ENCODE assay signal across 12 mouse cellular contexts in the genomic region with DNA sequence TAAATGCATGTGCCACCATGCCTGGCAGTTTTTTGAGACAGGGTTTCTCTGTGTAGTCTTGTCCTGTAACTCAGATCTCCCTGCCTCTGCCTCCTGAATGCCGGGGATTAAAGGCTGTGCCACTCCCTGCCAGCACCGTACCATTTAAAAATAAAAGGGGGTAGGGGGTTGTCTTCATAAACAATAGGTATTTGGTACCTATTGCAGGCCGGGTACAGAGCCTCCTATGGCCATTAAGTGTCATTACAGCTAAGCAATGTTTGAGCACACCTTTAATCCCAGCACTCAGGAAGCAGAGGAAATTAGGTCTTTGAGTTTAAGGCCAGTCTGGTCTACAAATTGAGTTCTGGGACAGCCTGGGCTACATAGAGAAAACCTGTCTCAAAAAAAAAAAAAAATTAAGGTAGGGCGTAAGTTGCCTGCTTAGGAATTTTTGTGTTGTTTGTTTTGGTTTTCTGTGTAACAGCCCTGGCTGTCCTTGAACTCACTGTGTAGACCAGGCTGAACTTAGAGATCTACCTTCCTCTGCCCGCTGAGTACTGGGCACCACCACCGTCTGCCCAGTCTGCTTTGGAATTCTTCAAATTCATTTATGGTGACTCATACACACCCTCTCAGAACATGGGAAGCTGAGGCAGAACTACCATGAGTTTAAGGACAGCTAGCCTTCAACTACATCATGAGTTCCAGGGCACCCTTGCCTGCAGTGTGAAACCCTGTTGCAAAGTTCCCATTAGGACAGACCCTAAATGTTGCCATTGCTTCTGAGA. TPM values are rescaled to one million over a fixed set of nuclear protein-coding genes. Genes with fewer than 3 reads are reported as not detected.
DNase-seq lines count a peak whose midpoint lies in the region; ATAC-seq and TF ChIP-seq lines count a peak whose summit lies in the region.
"Had no signal": no experiment of that assay in that cellular context is flagged by ENCODE, and none has a peak within 500 bp of the region (broad histone marks: within the 10 kb centered on the region; RNA-seq: fewer than 3 reads in every experiment).

No protein-coding gene starts in this region.

- in situ Hi-C loops in Patski (cut with MboI; ENCODE audit: low pct_unique_long_range_greater_than_20kb) = no loop called here

- WGBS in liver, postnatal 0 days (ENCODE audit: insufficient replicate concordance) = 40% methylated on average over 6 of the region's 6 CpGs
- WGBS in liver, embryonic 12.5 days (ENCODE audit: insufficient replicate concordance) = 35% methylated on average over 6 of the region's 6 CpGs

- H3K36me3 ChIP-seq in liver, postnatal 0 days (replicated peaks; ENCODE audit: insufficient read depth, low read length) = no peaks in the 10 kb centered on the region
- no peaks in the 10 kb centered on the region for H3K36me3 ChIP-seq in liver, embryonic 12.5 days
- H3K36me3 ChIP-seq: embryonic facial prominence, embryonic 15.5 days; limb, embryonic 12.5 days had no signal

- TF ChIP-seq CTCF in liver, postnatal 0 days (IDR thresholded peaks at IDR 0.05; ENCODE audit: low read depth) = peak; percentile 67
- peak; percentile 51 for TF ChIP-seq CTCF in Patski (IDR thresholded peaks at IDR 0.05)

- no peak for TF ChIP-seq EP300 in liver, postnatal 0 days (IDR thresholded peaks at IDR 0.05; ENCODE audit: low read depth)

- no peak overlapping the region for H3K9ac ChIP-seq in liver, postnatal 0 days (replicated peaks)
- no peak overlapping the region for H3K9ac ChIP-seq in liver, embryonic 12.5 days
- H3K9ac ChIP-seq: embryonic facial prominence, embryonic 15.5 days; limb, embryonic 12.5 days had no signal

- POLR2A ChIA-PET in Patski (lab: Charles Lee) = interaction anchor here (0.6 kb wide), 1 partner anchor 13 kb away, joined by 5 read pairs; no protein-coding TSS in a partner anchor

- H3K27me3 ChIP-seq in liver, postnatal 0 days (ENCODE audit: insufficient read depth, low read length) = no peaks in the 10 kb centered on the region; the same call in 1 of the 2 replicates
- H3K27me3 ChIP-seq in liver, embryonic 12.5 days (replicated peaks) = no peaks in the 10 kb centered on the region
- no peaks in the 10 kb centered on the region for H3K27me3 ChIP-seq in Patski
- H3K27me3 ChIP-seq: limb, embryonic 12.5 days had no signal

- no peak overlapping the region for H3K4me3 ChIP-seq in liver, postnatal 0 days (ENCODE audit: low read depth, low read length)
- no peak overlapping the region for H3K4me3 ChIP-seq in liver, embryonic 12.5 days
- H3K4me3 ChIP-seq: embryonic facial prominence, embryonic 15.5 days; limb, embryonic 12.5 days had no signal

- CTCF ChIA-PET in Patski (lab: Charles Lee) = no interaction called here

- no peaks in the 10 kb centered on the region for H3K9me3 ChIP-seq in liver, postnatal 0 days (ENCODE audit: low read length)
- H3K9me3 ChIP-seq in liver, embryonic 12.5 days (replicated peaks) = no peaks in the 10 kb centered on the region
- H3K9me3 ChIP-seq: embryonic facial prominence, embryonic 15.5 days; limb, embryonic 12.5 days had no signal

- peaks cover 9% of the 10 kb centered on the region for H3K4me1 ChIP-seq in liver, postnatal 0 days (ENCODE audit: insufficient read depth)
- peaks cover 32% of the 10 kb centered on the region for H3K4me1 ChIP-seq in liver, embryonic 12.5 days

- no peak overlapping the region for H3K4me2 ChIP-seq in liver, postnatal 0 days (ENCODE audit: low read depth, low read length)
- no peak overlapping the region for H3K4me2 ChIP-seq in liver, embryonic 12.5 days
- H3K4me2 ChIP-seq: embryonic facial prominence, embryonic 15.5 days; limb, embryonic 12.5 days had no signal

- intact Hi-C loops in gastrocnemius, postnatal 36 days (cut with DNase I) = no loop called here

- DNase-seq in liver, postnatal 0 days = no peak
- no peak for DNase-seq in Patski (ENCODE audit: low read depth, low spot score)
- DNase-seq in retina, embryonic 14.5 days (ENCODE audit: low spot score) = peak; percentile 45
- DNase-seq in kidney, adult 11 months = no peak
- no peak for DNase-seq in gastrocnemius, postnatal 36 days
- DNase-seq: cerebellum, postnatal 14 days; lung, postnatal 4 days; right cerebral cortex, adult 18-20 months had no signal

- no peak overlapping the region for H3K27ac ChIP-seq in liver, postnatal 0 days (ENCODE audit: low read depth)
- no peak overlapping the region for H3K27ac ChIP-seq in liver, embryonic 12.5 days
- H3K27ac ChIP-seq: embryonic facial prominence, embryonic 15.5 days; limb, embryonic 12.5 days had no signal

- ATAC-seq in liver, postnatal 0 days = no peak
- no peak for ATAC-seq in liver, embryonic 12.5 days
- peak; percentile 53 for ATAC-seq in CD4-positive, CD25-positive, alpha-beta regulatory T cell, adult 4 months
- ATAC-seq in Patski = no peak

RNA-seq across cellular contexts. Expression of a gene that starts 3.5 kb away (rescaled TPM):
- 5.8 and 6.6 TPM in 2 replicates for polyA plus RNA-seq in liver, postnatal 0 days (2015; fragmentation: Nextera tagmentation; extraction: Ambion mirVana)
- polyA plus RNA-seq in liver, embryonic 12.5 days (2016; fragmentation: Nextera tagmentation; extraction: Ambion mirVana) = 13.2 and 15.4 TPM in 2 replicates
- 1 to 10 TPM; 1.5 to 2.0 TPM for polyA plus RNA-seq in CD4-positive, CD25-positive, alpha-beta regulatory T cell, adult 4 months (2017; shearing (Covaris generic))
- 63.5 TPM for polyA plus RNA-seq in Patski (2021)
- total RNA-seq in gastrocnemius, postnatal 36 days (2021) = 1 to 10 TPM; 3.9 to 4.1 TPM

RNA-seq across cellular contexts. Expression of a gene that starts 5.0 kb away (rescaled TPM):
- 115 and 116 TPM in 2 replicates for polyA plus RNA-seq in liver, postnatal 0 days (2015; fragmentation: Nextera tagmentation; extraction: Ambion mirVana)
- polyA plus RNA-seq in liver, embryonic 12.5 days (2016; fragmentation: Nextera tagmentation; extraction: Ambion mirVana) = 409 and 423 TPM in 2 replicates
- polyA plus RNA-seq in CD4-positive, CD25-positive, alpha-beta regulatory T cell, adult 4 months (2017; shearing (Covaris generic)) = 100 to 1,000 TPM; 362 to 387 TPM
- 288 TPM for polyA plus RNA-seq in Patski (2021)
- 10 to 100 TPM; 81.3 to 93.3 TPM for total RNA-seq in gastrocnemius, postnatal 36 days (2021)

RNA-seq across cellular contexts. Expression of a gene that starts 25.3 kb away (rescaled TPM):
- 0.75 and 1.0 TPM in 2 replicates for polyA plus RNA-seq in liver, postnatal 0 days (2015; fragmentation: Nextera tagmentation; extraction: Ambion mirVana)
- 4.6 and 5.1 TPM in 2 replicates for polyA plus RNA-seq in liver, embryonic 12.5 days (2016; fragmentation: Nextera tagmentation; extraction: Ambion mirVana)
- polyA plus RNA-seq in CD4-positive, CD25-positive, alpha-beta regulatory T cell, adult 4 months (2017; shearing (Covaris generic)) = under 1 TPM; 0.16 to 0.48 TPM
- polyA plus RNA-seq in Patski (2021) = 8.2 TPM
- 1 to 10 TPM; 2.8 to 5.1 TPM for total RNA-seq in gastrocnemius, postnatal 36 days (2021)

RNA-seq across cellular contexts. Expression of a gene that starts 41.3 kb away (rescaled TPM):
- 25.1 and 27.0 TPM in 2 replicates for polyA plus RNA-seq in liver, postnatal 0 days (2015; fragmentation: Nextera tagmentation; extraction: Ambion mirVana)
- polyA plus RNA-seq in liver, embryonic 12.5 days (2016; fragmentation: Nextera tagmentation; extraction: Ambion mirVana) = 29.7 and 31.0 TPM in 2 replicates
- 10 to 100 TPM; 32.3 to 44.9 TPM for polyA plus RNA-seq in CD4-positive, CD25-positive, alpha-beta regulatory T cell, adult 4 months (2017; shearing (Covaris generic))
- 29.6 TPM for polyA plus RNA-seq in Patski (2021)
- 1 to 10 TPM; 2.6 to 3.0 TPM for total RNA-seq in gastrocnemius, postnatal 36 days (2021)
